Mouse (Mus musculus): ENCODE measurements around the gene Sf3b6. TPM values are rescaled to one million over a fixed set of nuclear protein-coding genes. Genes with fewer than 3 reads are reported as not detected.

Gene Sf3b6
- polyA plus RNA-seq (2014; fragmentation: Nextera tagmentation; extraction: Ambion mirVana) = 330 TPM in 2 replicates

GRCm38 (mm10) chr12:4817361-4818101, at the start of gene Sf3b6:
TSS of gene Sf3b6 (plus strand) at chr12:4817544.
- Histone ChIP-seq H3K27me3 (ENCODE audit: control insufficient read depth, insufficient read depth, low read length) (no peaks in the 10 kb centered on the region), H3K27ac (ENCODE audit: low read depth, low read length) (peak within 1 kb of the TSS; percentile 65), H3K4me3 (ENCODE audit: low read depth, low read length) (peak within 1 kb of the TSS; percentile 88), H3K9me3 (ENCODE audit: control insufficient read depth, low read length) (no peaks in the 10 kb centered on the region), H3K4me2 (ENCODE audit: low read depth) (peak within 1 kb of the TSS; percentile 86), H3K9ac (ENCODE audit: low read length) (peak within 1 kb of the TSS; percentile 64), H3K36me3 (ENCODE audit: control insufficient read depth, insufficient read depth, low read length) (peaks cover 3% of the 10 kb centered on the region), H3K4me1 (ENCODE audit: control insufficient read depth, insufficient read depth, low read length) (no peaks in the 10 kb centered on the region; the same call in 1 of the 2 replicates)
- DNase-seq (ENCODE audit: low spot score) (peak; percentile 98), ATAC-seq (ENCODE audit: insufficient read depth, low FRiP score, low TSS enrichment) (peak; percentile 98)
- WGBS = under 1% methylated on average over 49 of the region's 49 CpGs

- Histone ChIP-seq H3K36me3 (ENCODE audit: control insufficient read depth, insufficient read depth, low read length) (no peaks in the 10 kb centered on the region), H3K4me3 (ENCODE audit: low read depth, low read length) (peak within 1 kb of the TSS; percentile 65), H3K27ac (ENCODE audit: low read depth, low read length) (peak within 1 kb of the TSS; percentile 90), H3K4me2 (ENCODE audit: low read depth) (peak within 1 kb of the TSS; percentile 60), H3K9ac (ENCODE audit: low read length) (peak within 1 kb of the TSS; percentile 88), H3K9me3 (ENCODE audit: control insufficient read depth, low read length) (no peaks in the 10 kb centered on the region), H3K27me3 (ENCODE audit: control insufficient read depth, insufficient read depth, low read length) (no peaks in the 10 kb centered on the region), H3K4me1 (ENCODE audit: control insufficient read depth, insufficient read depth, low read length) (no peaks in the 10 kb centered on the region)
- DNase-seq (ENCODE audit: low spot score) (peak; percentile 97), ATAC-seq (ENCODE audit: insufficient read depth, low FRiP score, low TSS enrichment) (peak; percentile 99)
- 5% methylated on average over 57 of the region's 61 CpGs for WGBS
Observed at GRCm38 (mm10) chr12:4768492-4769332, 48.6 kb upstream of the Sf3b6 start, which contains the start of the genes Pfn4 and Fam228b. TSS of gene Pfn4 (plus strand) at chr12:4769022. TSS of gene Fam228b (minus strand) at chr12:4769267.

DNA sequence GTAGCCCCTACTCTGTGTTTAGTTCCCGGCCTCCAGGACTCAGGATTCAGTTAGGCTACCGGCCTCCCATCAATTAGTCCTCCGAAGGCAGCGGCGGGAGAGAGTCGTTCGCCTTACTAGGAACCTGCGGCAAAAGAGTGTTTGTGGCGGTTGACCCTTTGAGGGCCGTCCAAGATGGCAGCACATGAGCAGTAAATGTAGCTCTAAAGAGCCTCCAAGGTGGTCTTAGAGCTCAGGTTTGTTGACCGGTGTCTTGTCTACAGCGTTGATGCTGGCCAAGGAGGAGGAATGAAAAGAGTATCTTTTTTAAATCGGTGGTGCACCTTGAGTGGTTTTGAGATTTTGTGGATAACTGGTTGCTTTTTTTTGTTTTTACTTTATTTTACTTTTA, 48.0 kb upstream of the Sf3b6 start:
- DNase-seq (ENCODE audit: low spot score) (no peak), ATAC-seq (ENCODE audit: insufficient read depth, low FRiP score, low TSS enrichment) (peak; percentile 50)
- WGBS = 19% methylated on average over 13 of the region's 13 CpGs
- H3K4me2 ChIP-seq (ENCODE audit: low read depth) = peak overlapping the region; percentile 60
- H3K27me3 ChIP-seq (ENCODE audit: control insufficient read depth, insufficient read depth, low read length) = no peaks in the 10 kb centered on the region
- H3K36me3 ChIP-seq (ENCODE audit: control insufficient read depth, insufficient read depth, low read length) = no peaks in the 10 kb centered on the region
- no peaks in the 10 kb centered on the region for H3K4me1 ChIP-seq (ENCODE audit: control insufficient read depth, insufficient read depth, low read length)
- H3K27ac ChIP-seq (ENCODE audit: low read depth, low read length) = peak overlapping the region; percentile 90; the same call in 1 of the 2 replicates
- H3K9ac ChIP-seq (ENCODE audit: low read length) = peak overlapping the region; percentile 88
- no peaks in the 10 kb centered on the region for H3K9me3 ChIP-seq (ENCODE audit: control insufficient read depth, low read length)
- peak overlapping the region; percentile 65 for H3K4me3 ChIP-seq (ENCODE audit: low read depth, low read length)

DNA sequence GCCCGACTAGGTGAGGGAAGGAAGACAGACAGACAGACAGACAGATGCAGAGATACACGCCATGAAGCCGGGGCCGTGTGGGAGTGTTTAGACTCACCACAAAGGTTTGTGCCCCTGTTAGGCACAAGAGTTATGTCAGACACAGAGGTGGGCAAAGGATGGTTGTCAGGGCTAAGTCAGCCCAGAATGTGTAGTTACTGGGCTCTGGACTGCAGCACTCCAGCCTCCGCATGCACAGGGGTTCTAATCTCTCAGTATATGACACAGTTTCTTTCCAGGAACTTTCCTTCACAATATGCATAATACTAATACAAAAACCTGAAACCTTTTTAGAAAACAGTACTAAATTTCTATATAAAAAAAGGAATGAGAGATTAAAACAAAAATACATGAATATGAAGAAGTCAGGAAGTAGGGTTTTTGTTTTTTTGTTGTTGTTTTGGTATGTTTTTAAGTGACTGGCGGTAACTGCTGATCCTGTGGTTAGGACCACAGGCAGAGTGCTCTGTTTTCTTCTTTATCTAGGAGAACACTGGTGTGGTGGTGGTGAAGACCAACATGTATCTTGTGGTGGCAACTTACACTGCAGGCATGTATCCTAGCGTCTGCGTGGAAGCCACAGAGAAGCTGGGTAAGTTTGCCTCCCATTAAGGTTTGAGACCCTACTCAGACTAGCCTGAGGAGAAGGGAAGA, 42.3 kb upstream of the Sf3b6 start:
- ATAC-seq (ENCODE audit: insufficient read depth, low FRiP score, low TSS enrichment) (no peak), DNase-seq (ENCODE audit: low spot score) (no peak)
- H3K27ac ChIP-seq (ENCODE audit: low read depth, low read length) = no peak overlapping the region
- H3K36me3 ChIP-seq (ENCODE audit: control insufficient read depth, insufficient read depth, low read length) = no peaks in the 10 kb centered on the region
- H3K4me3 ChIP-seq (ENCODE audit: low read depth, low read length) = no peak overlapping the region
- no peak overlapping the region for H3K9ac ChIP-seq (ENCODE audit: low read length)
- H3K27me3 ChIP-seq (ENCODE audit: control insufficient read depth, insufficient read depth, low read length) = no peaks in the 10 kb centered on the region
- no peaks in the 10 kb centered on the region for H3K9me3 ChIP-seq (ENCODE audit: control insufficient read depth, low read length)
- H3K4me1 ChIP-seq (ENCODE audit: control insufficient read depth, insufficient read depth, low read length) = no peaks in the 10 kb centered on the region
- 92% methylated on average over 8 of the region's 8 CpGs for WGBS
- H3K4me2 ChIP-seq (ENCODE audit: low read depth) = no peak overlapping the region

- Histone ChIP-seq H3K4me3 (ENCODE audit: low read depth, low read length) (no peak overlapping the region), H3K9me3 (ENCODE audit: control insufficient read depth, low read length) (no peaks in the 10 kb centered on the region), H3K4me1 (ENCODE audit: control insufficient read depth, insufficient read depth, low read length) (no peaks in the 10 kb centered on the region), H3K9ac (ENCODE audit: low read length) (no peak overlapping the region), H3K4me2 (ENCODE audit: low read depth) (no peak overlapping the region), H3K27ac (ENCODE audit: low read depth, low read length) (no peak overlapping the region), H3K27me3 (ENCODE audit: control insufficient read depth, insufficient read depth, low read length) (no peaks in the 10 kb centered on the region), H3K36me3 (ENCODE audit: control insufficient read depth, insufficient read depth, low read length) (no peaks in the 10 kb centered on the region)
- ATAC-seq (ENCODE audit: insufficient read depth, low FRiP score, low TSS enrichment) = no peak
- DNase-seq (ENCODE audit: low spot score) = no peak
- WGBS = 81% methylated on average over 9 of the region's 9 CpGs
Observed at GRCm38 (mm10) chr12:4775588-4775949, 41.8 kb upstream of the Sf3b6 start.

DNA sequence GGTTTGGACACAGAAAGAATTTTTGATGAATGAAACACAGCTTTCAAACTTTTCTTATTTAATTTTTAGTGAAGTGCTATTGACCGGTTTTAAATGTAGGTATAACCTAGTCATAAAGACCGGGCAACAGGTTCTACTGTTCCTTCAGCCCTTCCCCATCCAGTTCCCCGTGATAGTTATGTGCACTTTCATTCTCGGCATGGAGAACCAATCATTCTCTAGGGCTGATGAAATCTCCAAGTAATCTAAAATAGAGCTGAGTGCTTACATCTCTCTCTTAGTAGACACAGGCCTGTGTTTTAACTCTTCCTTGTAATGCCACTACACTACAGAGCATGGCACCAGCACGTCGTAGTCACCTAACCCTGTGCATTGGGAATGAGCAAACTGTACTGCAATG, 39.6 kb upstream of the Sf3b6 start:
- 92% methylated on average over 6 of the region's 6 CpGs for WGBS
- Histone ChIP-seq H3K27me3 (ENCODE audit: control insufficient read depth, insufficient read depth, low read length) (no peaks in the 10 kb centered on the region), H3K4me3 (ENCODE audit: low read depth, low read length) (no peak overlapping the region), H3K4me1 (ENCODE audit: control insufficient read depth, insufficient read depth, low read length) (no peaks in the 10 kb centered on the region), H3K4me2 (ENCODE audit: low read depth) (no peak overlapping the region), H3K9ac (ENCODE audit: low read length) (no peak overlapping the region), H3K36me3 (ENCODE audit: control insufficient read depth, insufficient read depth, low read length) (no peaks in the 10 kb centered on the region), H3K9me3 (ENCODE audit: control insufficient read depth, low read length) (no peaks in the 10 kb centered on the region), H3K27ac (ENCODE audit: low read depth, low read length) (no peak overlapping the region)
- ATAC-seq (ENCODE audit: insufficient read depth, low FRiP score, low TSS enrichment) (no peak), DNase-seq (ENCODE audit: low spot score) (no peak)

DNA sequence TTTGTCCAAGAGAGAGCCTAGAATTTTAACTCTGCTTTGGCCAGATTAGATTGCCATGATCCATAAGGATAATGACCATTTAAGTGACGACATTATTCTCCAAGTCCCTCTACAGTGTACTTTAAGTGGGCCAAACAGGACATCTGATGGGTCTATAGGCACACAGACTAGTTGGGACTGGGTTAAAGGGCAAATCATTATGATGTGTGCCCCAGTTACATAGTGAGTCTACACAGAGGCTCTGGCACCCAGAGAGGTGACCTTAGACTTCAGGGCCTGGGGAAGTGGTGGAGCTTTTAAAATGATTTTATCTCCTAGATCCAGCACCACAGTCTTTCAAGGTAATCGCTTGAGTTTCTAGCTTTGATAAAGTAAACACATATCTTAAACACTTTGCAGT, 37.1 kb upstream of the Sf3b6 start:
- ATAC-seq (ENCODE audit: insufficient read depth, low FRiP score, low TSS enrichment) = no peak
- no peaks in the 10 kb centered on the region for H3K4me1 ChIP-seq (ENCODE audit: control insufficient read depth, insufficient read depth, low read length)
- WGBS = 64% methylated on average over 2 of the region's 2 CpGs
- no peaks in the 10 kb centered on the region for H3K9me3 ChIP-seq (ENCODE audit: control insufficient read depth, low read length)
- H3K9ac ChIP-seq (ENCODE audit: low read length) = no peak overlapping the region
- no peak for DNase-seq (ENCODE audit: low spot score)
- no peak overlapping the region for H3K4me2 ChIP-seq (ENCODE audit: low read depth)
- no peak overlapping the region for H3K4me3 ChIP-seq (ENCODE audit: low read depth, low read length)
- H3K27ac ChIP-seq (ENCODE audit: low read depth, low read length) = no peak overlapping the region
- no peaks in the 10 kb centered on the region for H3K27me3 ChIP-seq (ENCODE audit: control insufficient read depth, insufficient read depth, low read length)
- no peaks in the 10 kb centered on the region for H3K36me3 ChIP-seq (ENCODE audit: control insufficient read depth, insufficient read depth, low read length)

DNA sequence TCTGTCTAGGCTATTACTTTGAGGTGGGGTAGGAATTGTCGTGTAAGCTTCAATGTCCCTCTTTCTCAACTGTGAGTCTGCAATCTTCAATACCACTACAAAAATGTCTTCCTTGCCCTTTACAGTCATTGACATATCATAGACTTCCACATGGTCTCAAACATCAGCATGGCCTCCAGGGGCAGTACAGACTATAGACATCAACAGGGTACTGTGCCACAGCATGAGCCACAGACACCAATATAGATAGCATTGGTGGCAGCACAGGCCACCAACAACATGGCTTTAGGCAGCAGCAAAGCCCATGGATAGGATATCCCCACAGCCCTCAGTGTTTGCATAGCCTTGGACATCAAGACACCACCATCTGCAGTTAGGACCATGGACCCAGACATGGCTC, 36.1 kb upstream of the Sf3b6 start:
- Histone ChIP-seq H3K4me2 (ENCODE audit: low read depth) (no peak overlapping the region), H3K27me3 (ENCODE audit: control insufficient read depth, insufficient read depth, low read length) (no peaks in the 10 kb centered on the region), H3K36me3 (ENCODE audit: control insufficient read depth, insufficient read depth, low read length) (no peaks in the 10 kb centered on the region), H3K9ac (ENCODE audit: low read length) (no peak overlapping the region), H3K9me3 (ENCODE audit: control insufficient read depth, low read length) (no peaks in the 10 kb centered on the region), H3K27ac (ENCODE audit: low read depth, low read length) (no peak overlapping the region), H3K4me3 (ENCODE audit: low read depth, low read length) (no peak overlapping the region), H3K4me1 (ENCODE audit: control insufficient read depth, insufficient read depth, low read length) (no peaks in the 10 kb centered on the region)
- DNase-seq (ENCODE audit: low spot score) (no peak), ATAC-seq (ENCODE audit: insufficient read depth, low FRiP score, low TSS enrichment) (no peak)
- 86% methylated on average over 1 of the region's 1 CpGs for WGBS
